Mouse (Mus musculus) MEL (cell line): ENCODE results near the gene Polr2l. TPM values are rescaled to one million over a fixed set of nuclear protein-coding genes. Genes with fewer than 3 reads are reported as not detected.

Source experiments
- DNase-seq: peaks from one replicate; pipeline ENCODE4 v3.0.0; 2011; ENCODE audit warnings: low read depth, low spot score
- H3K27ac ChIP-seq: 2 replicates; pipeline ENCODE4 v1.5.1; 2012; ENCODE audit warnings: low read depth, mild to moderate bottlenecking, control low read depth, low read length, moderate library complexity; ENCODE audit not compliant: control insufficient read depth
- H3K27me3 ChIP-seq, 2 experiments: fragments of 150-350 bp in 1 of 2; sonication (generic) in 1 of 2; 2 replicates each; pipeline ENCODE4 v1.6.1; 2012; ENCODE audit warnings: low read length in 2 of 2, mild to moderate bottlenecking in 2 of 2, improper control_type of control experiment in 1 of 2, moderate library complexity in 1 of 2; ENCODE audit not compliant: insufficient read depth in 2 of 2, control insufficient read depth in 1 of 2
- H3K36me3 ChIP-seq, 2 experiments: 2 replicates each; pipeline ENCODE4 v1.6.1; 2012 to 2014; ENCODE audit warnings: low read length in 2 of 2, improper control_type of control experiment in 1 of 2, inconsistent platforms in 1 of 2, mild to moderate bottlenecking in 1 of 2; ENCODE audit not compliant: insufficient read depth in 2 of 2, control insufficient read depth in 1 of 2
- H3K4me1 ChIP-seq, 2 experiments: fragments of 150-350 bp in 1 of 2; sonication (generic) in 1 of 2; 2 replicates each; pipeline ENCODE4 v1.6.1; 2012; ENCODE audit warnings: low read length in 2 of 2, improper control_type of control experiment in 1 of 2, mild to moderate bottlenecking in 1 of 2; ENCODE audit not compliant: insufficient read depth in 2 of 2, control insufficient read depth in 1 of 2
- H3K4me3 ChIP-seq, 2 experiments: fragments of 150-350 bp in 1 of 2; sonication (generic) in 1 of 2; 2 replicates each; pipeline ENCODE4 v1.5.1; 2012; ENCODE audit warnings: low read depth in 2 of 2, low read length in 2 of 2, mild to moderate bottlenecking in 2 of 2, moderate library complexity in 2 of 2, control low read depth in 1 of 2, improper control_type of control experiment in 1 of 2; ENCODE audit not compliant: control insufficient read depth in 1 of 2, insufficient read depth in 1 of 2
- H3K79me2 ChIP-seq: 2 replicates; pipeline ENCODE4 v1.6.1; 2012; ENCODE audit warnings: mild to moderate bottlenecking, low read length, moderate library complexity; ENCODE audit not compliant: control insufficient read depth, poor library complexity, insufficient read depth
- H3K9ac ChIP-seq: 2 replicates; pipeline ENCODE4 v1.6.1; 2012; ENCODE audit warnings: low read depth, mild to moderate bottlenecking, control low read depth, low read length, moderate library complexity; ENCODE audit not compliant: control insufficient read depth, poor library complexity, severe bottlenecking
- H3K9me3 ChIP-seq: fragments of 150-350 bp; sonication (generic); replicated peaks from 2 replicates; pipeline ENCODE4 v1.6.1; 2012; ENCODE audit warnings: mild to moderate bottlenecking, low read length, improper control_type of control experiment, moderate library complexity; ENCODE audit not compliant: insufficient read depth
- E2F4 ChIP-seq: IDR thresholded peaks from 2 replicates; pipeline ENCODE4 v1.6.1; 2011; ENCODE audit warnings: low read depth, low read length, improper control_type of control experiment, borderline replicate concordance
- EP300 ChIP-seq, 2 experiments: IDR thresholded peaks; 2 replicates each; pipeline ENCODE4 v1.6.1; 2011; ENCODE audit warnings: improper control_type of control experiment in 2 of 2, low read length in 2 of 2, low read depth in 1 of 2, mild to moderate bottlenecking in 1 of 2
- MAFK ChIP-seq: IDR thresholded peaks from 2 replicates; pipeline ENCODE4 v1.6.1; 2011; ENCODE audit warnings: low read depth, mild to moderate bottlenecking, low read length, improper control_type of control experiment, borderline replicate concordance
- NELFE ChIP-seq: IDR thresholded peaks from 2 replicates; pipeline ENCODE4 v1.6.1; 2011; ENCODE audit warnings: low read depth, low read length, improper control_type of control experiment
- NRF1 ChIP-seq: IDR thresholded peaks from 2 replicates; pipeline ENCODE4 v1.6.1; 2014; ENCODE audit warnings: low read depth, mild to moderate bottlenecking, inconsistent platforms, low read length, improper control_type of control experiment, moderate library complexity; ENCODE audit not compliant: poor library complexity, insufficient read depth, severe bottlenecking
- POLR2AphosphoS5 ChIP-seq: IDR thresholded peaks from 2 replicates; pipeline ENCODE4 v1.6.1; 2012; ENCODE audit warnings: low read depth, borderline replicate concordance, mild to moderate bottlenecking, inconsistent platforms, low read length, moderate library complexity, mixed read lengths
- RAD21 ChIP-seq: IDR thresholded peaks from 2 replicates; pipeline ENCODE4 v1.6.1; 2011; ENCODE audit warnings: mild to moderate bottlenecking, low read depth, low read length, improper control_type of control experiment
- SIN3A ChIP-seq: IDR thresholded peaks from 2 replicates; pipeline ENCODE4 v1.6.1; 2012; ENCODE audit warnings: low read length, improper control_type of control experiment, inconsistent platforms
- SMC3 ChIP-seq: IDR thresholded peaks from 2 replicates; pipeline ENCODE4 v1.6.1; 2011; ENCODE audit warnings: low read depth, low read length, improper control_type of control experiment
- TAL1 ChIP-seq: IDR thresholded peaks from 2 replicates; pipeline ENCODE4 v1.6.1; 2012; ENCODE audit warnings: mild to moderate bottlenecking, inconsistent platforms, low read length, moderate library complexity, mixed read lengths
- TBP ChIP-seq: IDR thresholded peaks from 2 replicates; pipeline ENCODE4 v1.8.0; 2011; ENCODE audit warnings: low read depth, low read length, improper control_type of control experiment
- TCF12 ChIP-seq: IDR thresholded peaks from 2 replicates; pipeline ENCODE4 v1.6.1; 2014; ENCODE audit warnings: low read depth, mild to moderate bottlenecking, inconsistent platforms, low read length, improper control_type of control experiment, moderate library complexity
- ZC3H11A ChIP-seq: IDR thresholded peaks from 2 replicates; pipeline ENCODE4 v1.6.1; 2012; ENCODE audit warnings: low read depth, mild to moderate bottlenecking, inconsistent platforms, low read length, improper control_type of control experiment
- ZKSCAN1 ChIP-seq: IDR thresholded peaks from 2 replicates; pipeline ENCODE4 v1.6.1; 2012; ENCODE audit warnings: low read depth, mild to moderate bottlenecking, inconsistent platforms, low read length, improper control_type of control experiment, moderate library complexity
- polyA plus RNA-seq, 2 experiments: library from polyadenylated mRNA; stranded (reverse) in 1 of 2; unstranded in 1 of 2; fragments of >175 nt in 1 of 2; fragments of >200 nt in 1 of 2; gene quantifications; 2 replicates each; pipeline versions ENCODE4 v1.2.1 to v1.2.4; 2012; ENCODE audit warnings: low replicate concordance in 2 of 2, low read depth in 1 of 2; ENCODE audit not compliant: insufficient read length in 2 of 2, insufficient read depth in 1 of 2, missing spikeins in 1 of 2
- total RNA-seq: library from RNA; depleted of rRNA; stranded (reverse); fragments of 300-350 nt; gene quantifications from 2 replicates; pipeline ENCODE4 v1.2.3, GENCODE M21; 2012

The Polr2l gene
- total and polyA plus RNA-seq, 3 experiments = 82.4 to 114 TPM; not detected in 1

- peaks cover 47% of the 10 kb centered on the region for H3K79me2 ChIP-seq
- H3K9me3 ChIP-seq = no peaks in the 10 kb centered on the region
- H3K4me1 ChIP-seq = peaks cover 3 to 22% of the 10 kb centered on the region in 2 experiments; a peak in 3 of 4 replicates
- H3K27ac ChIP-seq = no peak overlapping the region
- H3K4me3 ChIP-seq = no peak overlapping the region
- no peak for DNase-seq
- no peaks in the 10 kb centered on the region for H3K27me3 ChIP-seq
- peaks cover 0 to 16% of the 10 kb centered on the region in 2 experiments; a peak in 2 of 4 replicates for H3K36me3 ChIP-seq
- no peak for TF ChIP-seq TBP
- TF ChIP-seq ZKSCAN1 = no peak
- TF ChIP-seq E2F4 = no peak
- TF ChIP-seq SMC3 = no peak
- TF ChIP-seq TCF12 = no peak
- TF ChIP-seq NELFE = no peak
- TF ChIP-seq NRF1 = no peak
- TF ChIP-seq RAD21 = no peak
- TF ChIP-seq MAFK = no peak
- no peak for TF ChIP-seq EP300 (IDR thresholded peaks at IDR 0.05; ENCODE audit: low read depth in 1 of 2, low read length in 2 of 2)
- no peak for TF ChIP-seq ZC3H11A
- no peak overlapping the region for H3K9ac ChIP-seq
Observed at GRCm38 (mm10) chr7:141478270-141478748, 3.4 kb upstream of the Polr2l start.

- H3K36me3 ChIP-seq = peaks cover 0 to 16% of the 10 kb centered on the region in 2 experiments; a peak in 2 of 4 replicates
- no peaks in the 10 kb centered on the region for H3K27me3 ChIP-seq
- TF ChIP-seq TCF12 (no peak), SMC3 (no peak), SIN3A (no peak), TAL1 (no peak), POLR2AphosphoS5 (no peak)
- TF ChIP-seq, all 39 proteins: peak for 0
- DNase-seq = no peak
- H3K4me3 ChIP-seq = no peak overlapping the region
- H3K79me2 ChIP-seq = peaks cover 49% of the 10 kb centered on the region
- peak overlapping the region; percentile 98; the same call in 1 of the 2 replicates for H3K9ac ChIP-seq
- H3K4me1 ChIP-seq = peaks cover 3 to 22% of the 10 kb centered on the region in 2 experiments; a peak in 3 of 4 replicates
- H3K27ac ChIP-seq = no peak overlapping the region; the same call in 1 of the 2 replicates
- no peaks in the 10 kb centered on the region for H3K9me3 ChIP-seq
Observed at GRCm38 (mm10) chr7:141477578-141478269, 2.8 kb upstream of the Polr2l start.
